Mouse (Mus musculus) layer of hippocampus, postnatal 10 days (tissue): ENCODE data around the gene Ift172. TPM values are rescaled to one million over a fixed set of nuclear protein-coding genes. Genes with fewer than 3 reads are reported as not detected.
A peak's percentile ranks its signal among the peaks of the same experiment; 100 is the strongest.

Experiments
- DNase-seq, 2 experiments: peaks; one replicate each; pipeline ENCODE4 v3.0.0; 2021; ENCODE audit warnings: low spot score in 2 of 2
- total RNA-seq, 2 experiments: library from RNA; stranded (reverse); gene quantifications; 2 replicates each; pipeline ENCODE4 v1.2.3; 2021

The Ift172 gene
- total RNA-seq, 2 experiments from 2014 or later, result 68.7 to 70.3 TPM

- no peak for DNase-seq
These were observed 24.8 kb downstream of the Ift172 start for GRCm38 (mm10) chr5:31266101-31266500.

- DNase-seq, result no peak
These were observed 33.3 kb downstream of the Ift172 start for GRCm38 (mm10) chr5:31257616-31258015.

- no peak for DNase-seq
These were observed 34.9 kb downstream of the Ift172 start for GRCm38 (mm10) chr5:31255971-31256370.

GRCm38 (mm10) chr5:31255381-31255780 lies 35.5 kb downstream of the Ift172 start:
- DNase-seq, result no peak

GRCm38 (mm10) chr5:31254901-31255300 lies 36.0 kb downstream of the Ift172 start:
- no peak for DNase-seq

- no peak for DNase-seq
These were observed 36.5 kb downstream of the Ift172 start for GRCm38 (mm10) chr5:31254452-31254851.

- no peak for DNase-seq
These were observed 37.1 kb downstream of the Ift172 start for GRCm38 (mm10) chr5:31253806-31254205.

GRCm38 (mm10) chr5:31252795-31253545 lies 37.9 kb downstream of the Ift172 start:
- no peak for DNase-seq

- no peak for DNase-seq
These were observed 38.8 kb downstream of the Ift172 start for GRCm38 (mm10) chr5:31252151-31252550.

- DNase-seq, result peak; percentile 21 to 34
These were observed 39.3 kb downstream of the Ift172 start, which contains the start of gene Krtcap3 for GRCm38 (mm10) chr5:31251541-31252101. Krtcap3 (plus strand) TSS chr5:31251691.

- no peak for DNase-seq
These were observed 40.2 kb downstream of the Ift172 start for GRCm38 (mm10) chr5:31250716-31251115.

- no peak for DNase-seq
These were observed 48.7 kb downstream of the Ift172 start for GRCm38 (mm10) chr5:31242191-31242590.

- DNase-seq, result no peak
These were observed 49.3 kb downstream of the Ift172 start for GRCm38 (mm10) chr5:31241522-31242034.

GRCm38 (mm10) chr5:31240637-31241521 lies 50.0 kb downstream of the Ift172 start, which contains the start of the genes Nrbp1 and Gm9970:
Nrbp1 (plus strand) TSS chr5:31240864.
Gm9970 (minus strand) TSS chr5:31241232.
- peak; percentile 92 to 95 for DNase-seq

- DNase-seq, result no peak
These were observed 64.3 kb downstream of the Ift172 start for GRCm38 (mm10) chr5:31226641-31227040.

GRCm38 (mm10) chr5:31222696-31223095 lies 68.2 kb downstream of the Ift172 start:
- DNase-seq, result no peak

GRCm38 (mm10) chr5:31221304-31221945 lies 69.5 kb downstream of the Ift172 start:
- DNase-seq, result peak; percentile 34 to 46

- DNase-seq, result peak; percentile 98 to 99
These were observed 70.2 kb downstream of the Ift172 start, which contains the start of gene Ppm1g for GRCm38 (mm10) chr5:31220448-31221303. Ppm1g (minus strand) TSS chr5:31220687.

GRCm38 (mm10) chr5:31219911-31220447 lies 70.9 kb downstream of the Ift172 start:
- DNase-seq, result peak in 1 of 2 experiments; percentile 64
